Mouse (Mus musculus) MEL (cell line): ENCODE measurements around the gene Cdh4. TPM values are rescaled to one million over a fixed set of nuclear protein-coding genes. Genes with fewer than 3 reads are reported as not detected.

Source experiments
- DNase-seq: peaks from one replicate; pipeline ENCODE4 v3.0.0; 2011; ENCODE audit warnings: low read depth, low spot score
- H3K27ac ChIP-seq: 2 replicates; pipeline ENCODE4 v1.5.1; 2012; ENCODE audit warnings: low read depth, mild to moderate bottlenecking, control low read depth, low read length, moderate library complexity; ENCODE audit not compliant: control insufficient read depth
- H3K27me3 ChIP-seq, 2 experiments: fragments of 150-350 bp in 1 of 2; sonication (generic) in 1 of 2; 2 replicates each; pipeline ENCODE4 v1.6.1; 2012; ENCODE audit warnings: low read length in 2 of 2, mild to moderate bottlenecking in 2 of 2, improper control_type of control experiment in 1 of 2, moderate library complexity in 1 of 2; ENCODE audit not compliant: insufficient read depth in 2 of 2, control insufficient read depth in 1 of 2
- H3K36me3 ChIP-seq, 2 experiments: 2 replicates each; pipeline ENCODE4 v1.6.1; 2012 to 2014; ENCODE audit warnings: low read length in 2 of 2, improper control_type of control experiment in 1 of 2, inconsistent platforms in 1 of 2, mild to moderate bottlenecking in 1 of 2; ENCODE audit not compliant: insufficient read depth in 2 of 2, control insufficient read depth in 1 of 2
- H3K4me1 ChIP-seq, 2 experiments: fragments of 150-350 bp in 1 of 2; sonication (generic) in 1 of 2; 2 replicates each; pipeline ENCODE4 v1.6.1; 2012; ENCODE audit warnings: low read length in 2 of 2, improper control_type of control experiment in 1 of 2, mild to moderate bottlenecking in 1 of 2; ENCODE audit not compliant: insufficient read depth in 2 of 2, control insufficient read depth in 1 of 2
- H3K4me3 ChIP-seq, 2 experiments: fragments of 150-350 bp in 1 of 2; sonication (generic) in 1 of 2; 2 replicates each; pipeline ENCODE4 v1.5.1; 2012; ENCODE audit warnings: low read depth in 2 of 2, low read length in 2 of 2, mild to moderate bottlenecking in 2 of 2, moderate library complexity in 2 of 2, control low read depth in 1 of 2, improper control_type of control experiment in 1 of 2; ENCODE audit not compliant: control insufficient read depth in 1 of 2, insufficient read depth in 1 of 2
- H3K79me2 ChIP-seq: 2 replicates; pipeline ENCODE4 v1.6.1; 2012; ENCODE audit warnings: mild to moderate bottlenecking, low read length, moderate library complexity; ENCODE audit not compliant: control insufficient read depth, poor library complexity, insufficient read depth
- H3K9ac ChIP-seq: 2 replicates; pipeline ENCODE4 v1.6.1; 2012; ENCODE audit warnings: low read depth, mild to moderate bottlenecking, control low read depth, low read length, moderate library complexity; ENCODE audit not compliant: control insufficient read depth, poor library complexity, severe bottlenecking
- H3K9me3 ChIP-seq: fragments of 150-350 bp; sonication (generic); replicated peaks from 2 replicates; pipeline ENCODE4 v1.6.1; 2012; ENCODE audit warnings: mild to moderate bottlenecking, low read length, improper control_type of control experiment, moderate library complexity; ENCODE audit not compliant: insufficient read depth
- CHD1 ChIP-seq: IDR thresholded peaks from 2 replicates; pipeline ENCODE4 v1.6.1; 2012; ENCODE audit warnings: low read depth, mild to moderate bottlenecking, inconsistent platforms, low read length, improper control_type of control experiment
- CTCF ChIP-seq, 3 experiments: IDR thresholded peaks in 2 of 3; conservative IDR thresholded peaks in 1 of 3; 2 replicates each; pipeline ENCODE4 v1.5.1; 2011 to 2012; ENCODE audit warnings: low read length in 3 of 3, low read depth in 2 of 3, mild to moderate bottlenecking in 2 of 3, improper control_type of control experiment in 1 of 3, inconsistent platforms in 1 of 3, mixed read lengths in 1 of 3, moderate library complexity in 1 of 3; ENCODE audit not compliant: control insufficient read depth in 1 of 3, insufficient read depth in 1 of 3, poor library complexity in 1 of 3, severe bottlenecking in 1 of 3
- ELF1 ChIP-seq: IDR thresholded peaks from 2 replicates; pipeline ENCODE4 v1.6.1; 2014; ENCODE audit warnings: low read depth, mild to moderate bottlenecking, inconsistent platforms, low read length, improper control_type of control experiment, moderate library complexity
- EP300 ChIP-seq, 2 experiments: IDR thresholded peaks; 2 replicates each; pipeline ENCODE4 v1.6.1; 2011; ENCODE audit warnings: improper control_type of control experiment in 2 of 2, low read length in 2 of 2, low read depth in 1 of 2, mild to moderate bottlenecking in 1 of 2
- GABPA ChIP-seq: IDR thresholded peaks from 2 replicates; pipeline ENCODE4 v1.6.1; 2012; ENCODE audit warnings: low read depth, mild to moderate bottlenecking, inconsistent platforms, low read length, improper control_type of control experiment, moderate library complexity
- GATA1 ChIP-seq: IDR thresholded peaks from 2 replicates; pipeline ENCODE4 v1.6.1; 2011; ENCODE audit warnings: low read depth, low read length, improper control_type of control experiment
- MAFK ChIP-seq: IDR thresholded peaks from 2 replicates; pipeline ENCODE4 v1.6.1; 2011; ENCODE audit warnings: low read depth, mild to moderate bottlenecking, low read length, improper control_type of control experiment, borderline replicate concordance
- MAX ChIP-seq: IDR thresholded peaks from 2 replicates; pipeline ENCODE4 v1.6.1; 2011; ENCODE audit warnings: low read length, improper control_type of control experiment
- MXI1 ChIP-seq: IDR thresholded peaks from 2 replicates; pipeline ENCODE4 v1.6.1; 2011; ENCODE audit warnings: mild to moderate bottlenecking, low read depth, low read length, improper control_type of control experiment
- MYB ChIP-seq: IDR thresholded peaks from 2 replicates; pipeline ENCODE4 v1.6.1; 2011; ENCODE audit warnings: mild to moderate bottlenecking, low read depth, low read length, improper control_type of control experiment
- NELFE ChIP-seq: IDR thresholded peaks from 2 replicates; pipeline ENCODE4 v1.6.1; 2011; ENCODE audit warnings: low read depth, low read length, improper control_type of control experiment
- RCOR1 ChIP-seq: IDR thresholded peaks from 2 replicates; pipeline ENCODE4 v1.6.1; 2012; ENCODE audit warnings: low read depth, mild to moderate bottlenecking, inconsistent platforms, low read length, improper control_type of control experiment
- SIN3A ChIP-seq: IDR thresholded peaks from 2 replicates; pipeline ENCODE4 v1.6.1; 2012; ENCODE audit warnings: low read length, improper control_type of control experiment, inconsistent platforms
- TBP ChIP-seq: IDR thresholded peaks from 2 replicates; pipeline ENCODE4 v1.8.0; 2011; ENCODE audit warnings: low read depth, low read length, improper control_type of control experiment
- TCF12 ChIP-seq: IDR thresholded peaks from 2 replicates; pipeline ENCODE4 v1.6.1; 2014; ENCODE audit warnings: low read depth, mild to moderate bottlenecking, inconsistent platforms, low read length, improper control_type of control experiment, moderate library complexity
- UBTF ChIP-seq: IDR thresholded peaks from 2 replicates; pipeline ENCODE4 v1.6.1; 2012; ENCODE audit warnings: low read depth, mild to moderate bottlenecking, inconsistent platforms, low read length, improper control_type of control experiment, moderate library complexity, borderline replicate concordance; ENCODE audit not compliant: insufficient read depth
- USF2 ChIP-seq, 2 experiments: IDR thresholded peaks; 2 replicates each; pipeline ENCODE4 v1.6.1; 2011 to 2012; ENCODE audit warnings: improper control_type of control experiment in 2 of 2, low read length in 2 of 2, borderline replicate concordance in 1 of 2, inconsistent platforms in 1 of 2, low read depth in 1 of 2, mild to moderate bottlenecking in 1 of 2; ENCODE audit not compliant: insufficient read depth in 1 of 2
- ZKSCAN1 ChIP-seq: IDR thresholded peaks from 2 replicates; pipeline ENCODE4 v1.6.1; 2012; ENCODE audit warnings: low read depth, mild to moderate bottlenecking, inconsistent platforms, low read length, improper control_type of control experiment, moderate library complexity
- ZNF384 ChIP-seq: IDR thresholded peaks from 2 replicates; pipeline ENCODE4 v1.6.1; 2012; ENCODE audit warnings: low read depth, mild to moderate bottlenecking, inconsistent platforms, low read length, improper control_type of control experiment
- polyA plus RNA-seq, 2 experiments: library from polyadenylated mRNA; stranded (reverse) in 1 of 2; unstranded in 1 of 2; fragments of >175 nt in 1 of 2; fragments of >200 nt in 1 of 2; gene quantifications; 2 replicates each; pipeline versions ENCODE4 v1.2.1 to v1.2.4; 2012; ENCODE audit warnings: low replicate concordance in 2 of 2, low read depth in 1 of 2; ENCODE audit not compliant: insufficient read length in 2 of 2, insufficient read depth in 1 of 2, missing spikeins in 1 of 2
- total RNA-seq: library from RNA; depleted of rRNA; stranded (reverse); fragments of 300-350 nt; gene quantifications from 2 replicates; pipeline ENCODE4 v1.2.3, GENCODE M21; 2012

Gene Cdh4
- total and polyA plus RNA-seq, 3 experiments = not detected

- Histone ChIP-seq H3K27me3 (no peaks in the 10 kb centered on the region), H3K27ac (no peak overlapping the region), H3K9ac (no peak overlapping the region), H3K79me2 (no peaks in the 10 kb centered on the region; the same call in 1 of the 2 replicates), H3K4me3 (no peak overlapping the region), H3K36me3 (no peaks in the 10 kb centered on the region), H3K9me3 (no peaks in the 10 kb centered on the region), H3K4me1 (no peaks in the 10 kb centered on the region)
- TF ChIP-seq GABPA = no peak
- no peak for TF ChIP-seq ZKSCAN1
- TF ChIP-seq NELFE = no peak
- TF ChIP-seq CHD1 = no peak
- DNase-seq = no peak
Observed at GRCm38 (mm10) chr2:179537800-179538450, 95.7 kb downstream of the Cdh4 start.

GRCm38 (mm10) chr2:179538535-179538934 lies 96.3 kb downstream of the Cdh4 start:
- no peaks in the 10 kb centered on the region for H3K4me1 ChIP-seq
- no peak overlapping the region for H3K9ac ChIP-seq
- no peaks in the 10 kb centered on the region for H3K36me3 ChIP-seq
- DNase-seq = no peak
- H3K79me2 ChIP-seq = no peaks in the 10 kb centered on the region; the same call in 1 of the 2 replicates
- no peak overlapping the region for H3K27ac ChIP-seq
- H3K9me3 ChIP-seq = no peaks in the 10 kb centered on the region
- H3K27me3 ChIP-seq = no peaks in the 10 kb centered on the region
- TF ChIP-seq UBTF (no peak), ELF1 (no peak), GATA1 (no peak)
- no peak overlapping the region for H3K4me3 ChIP-seq

GRCm38 (mm10) chr2:179539532-179540245 lies 97.5 kb downstream of the Cdh4 start:
- no peaks in the 10 kb centered on the region for H3K4me1 ChIP-seq

More at GRCm38 (mm10) chr2:179539532-179540245, 97.5 kb downstream of the Cdh4 start:
- Histone ChIP-seq H3K27ac (no peak overlapping the region), H3K27me3 (no peaks in the 10 kb centered on the region), H3K36me3 (no peaks in the 10 kb centered on the region), H3K4me3 (no peak overlapping the region), H3K79me2 (no peaks in the 10 kb centered on the region; the same call in 1 of the 2 replicates), H3K9ac (no peak overlapping the region), H3K9me3 (no peaks in the 10 kb centered on the region)
- DNase-seq = no peak
- TF ChIP-seq TBP = no peak
- TF ChIP-seq MXI1 = no peak
- no peak for TF ChIP-seq CHD1
- TF ChIP-seq ZNF384 = no peak
- no peak for TF ChIP-seq SIN3A
- no peak for TF ChIP-seq EP300 (IDR thresholded peaks at IDR 0.05; ENCODE audit: low read depth in 1 of 2, low read length in 2 of 2)
- TF ChIP-seq USF2 (IDR thresholded peaks at IDR 0.05; ENCODE audit: borderline replicate concordance in 1 of 2, insufficient read depth in 1 of 2, low read depth in 1 of 2, low read length in 2 of 2) = no peak
- no peak for TF ChIP-seq CTCF (IDR thresholded peaks at IDR 0.05 in 2 of 3, conservative IDR thresholded peaks at IDR 0.05 in 1 of 3; ENCODE audit: control insufficient read depth in 1 of 3, insufficient read depth in 1 of 3, low read depth in 2 of 3, low read length in 3 of 3, poor library complexity in 1 of 3, severe bottlenecking in 1 of 3)
- no peak for TF ChIP-seq TCF12
- no peak for TF ChIP-seq GABPA
- TF ChIP-seq MAX = no peak
- no peak for TF ChIP-seq RCOR1
- no peak for TF ChIP-seq MYB
- TF ChIP-seq MAFK = no peak
- no peak for TF ChIP-seq NELFE
